Mouse (Mus musculus) ES-Bruce4 (cell line): ENCODE data around the gene Nol4l.

ENCODE experiments used
- CTCF ChIP-seq: IDR thresholded peaks from one replicate; pipeline ENCODE4 v1.8.1; 2011; ENCODE audit warnings: low read depth, low read length
- POLR2A ChIP-seq: IDR thresholded peaks from one replicate; pipeline ENCODE4 v1.8.1; 2011; ENCODE audit warnings: low read length; ENCODE audit not compliant: insufficient read depth

GRCm38 (mm10) chr2:153546471-153546870 lies 16.7 kb upstream of the Nol4l start:
- TF ChIP-seq POLR2A (no peak), CTCF (no peak)
